Mouse (Mus musculus) CH12.LX (cell line): ENCODE data around the gene Tnfsf12. TPM values are rescaled to one million over a fixed set of nuclear protein-coding genes. Genes with fewer than 3 reads are reported as not detected.

ENCODE experiments used
- DNase-seq: peaks from one replicate; pipeline ENCODE4 v3.0.0-alpha.2; 2013; ENCODE audit errors: extremely low read depth
- H3K27ac ChIP-seq: 2 replicates; pipeline ENCODE4 v1.5.1; 2012; ENCODE audit warnings: low read depth, mild to moderate bottlenecking, control low read depth, moderate library complexity; ENCODE audit not compliant: insufficient read depth
- H3K27me3 ChIP-seq: replicated peaks from 2 replicates; pipeline ENCODE3; 2012; ENCODE audit warnings: inconsistent platforms
- H3K36me3 ChIP-seq, 2 experiments: replicated peaks in 1 of 2; 2 replicates each; pipeline versions ENCODE3 to v1.6.1; 2012; ENCODE audit warnings: inconsistent platforms in 1 of 2, low read length in 1 of 2, mild to moderate bottlenecking in 1 of 2, mixed read lengths in 1 of 2, moderate library complexity in 1 of 2; ENCODE audit not compliant: control insufficient read depth in 1 of 2, insufficient read depth in 1 of 2
- H3K4me1 ChIP-seq, 2 experiments: 2 replicates each; pipeline ENCODE4 v1.6.1; 2012; ENCODE audit warnings: inconsistent platforms in 1 of 2, moderate library complexity in 1 of 2; ENCODE audit not compliant: insufficient read depth in 2 of 2, control insufficient read depth in 1 of 2
- H3K4me2 ChIP-seq: 2 replicates; pipeline ENCODE4 v1.6.1; 2012; ENCODE audit warnings: low read depth, mild to moderate bottlenecking, control low read depth; ENCODE audit not compliant: poor library complexity, insufficient read depth, severe bottlenecking
- H3K4me3 ChIP-seq, 3 experiments: fragments of 150-350 bp in 1 of 3; sonication (generic) in 1 of 3; replicated peaks in 1 of 3; 2 replicates each; pipeline versions ENCODE3 to v1.5.1; 2011 to 2012; ENCODE audit warnings: low read depth in 2 of 3, low read length in 2 of 3, mild to moderate bottlenecking in 2 of 3, moderate library complexity in 2 of 3, control low read depth in 1 of 3, improper control_type of control experiment in 1 of 3, inconsistent platforms in 1 of 3, mixed read lengths in 1 of 3; ENCODE audit not compliant: poor library complexity in 1 of 3
- H3K79me2 ChIP-seq: replicated peaks from 2 replicates; pipeline ENCODE4 v1.6.1; 2012; ENCODE audit warnings: mild to moderate bottlenecking, moderate library complexity; ENCODE audit not compliant: control insufficient read depth, poor library complexity, insufficient read depth, severe bottlenecking; ENCODE audit errors: extremely low read depth
- H3K9ac ChIP-seq: 2 replicates; pipeline ENCODE4 v1.6.1; 2012; ENCODE audit warnings: low read depth, mild to moderate bottlenecking, control low read depth, moderate library complexity; ENCODE audit not compliant: insufficient read depth
- H3K9me3 ChIP-seq: replicated peaks from 2 replicates; pipeline ENCODE3; 2012; ENCODE audit warnings: low read length, inconsistent platforms, mixed read lengths
- CHD2 ChIP-seq: IDR thresholded peaks from 2 replicates; pipeline ENCODE4 v1.6.1; 2011; ENCODE audit warnings: low read length, improper control_type of control experiment
- ELF1 ChIP-seq: IDR thresholded peaks from 2 replicates; pipeline ENCODE4 v1.6.1; 2014; ENCODE audit warnings: low read depth, mild to moderate bottlenecking, inconsistent platforms, low read length, improper control_type of control experiment
- EP300 ChIP-seq: IDR thresholded peaks from 2 replicates; pipeline ENCODE4 v1.6.1; 2011; ENCODE audit warnings: low read length, improper control_type of control experiment
- GABPA ChIP-seq: IDR thresholded peaks from 2 replicates; pipeline ENCODE4 v1.6.1; 2012; ENCODE audit warnings: low read depth, low read length, improper control_type of control experiment, inconsistent platforms; ENCODE audit not compliant: insufficient replicate concordance
- HCFC1 ChIP-seq: IDR thresholded peaks from 2 replicates; pipeline ENCODE4 v1.6.1; 2012; ENCODE audit warnings: low read depth, mild to moderate bottlenecking, inconsistent platforms, low read length, improper control_type of control experiment
- IRF4 ChIP-seq: IDR thresholded peaks from 2 replicates; pipeline ENCODE4 v1.6.1; 2014; ENCODE audit warnings: low read depth, mild to moderate bottlenecking, inconsistent platforms, low read length, improper control_type of control experiment
- JUN ChIP-seq: IDR thresholded peaks from 2 replicates; pipeline ENCODE4 v1.6.1; 2011; ENCODE audit warnings: low read depth, mild to moderate bottlenecking, low read length, improper control_type of control experiment, moderate library complexity; ENCODE audit not compliant: insufficient read depth
- JUND ChIP-seq: conservative IDR thresholded peaks from 2 replicates; pipeline ENCODE4 v1.6.1; 2011; ENCODE audit warnings: low read depth, low read length, improper control_type of control experiment
- KAT2A ChIP-seq: IDR thresholded peaks from 2 replicates; pipeline ENCODE4 v1.6.1; 2012; ENCODE audit warnings: low read length, improper control_type of control experiment, inconsistent platforms; ENCODE audit not compliant: insufficient replicate concordance
- RCOR1 ChIP-seq: conservative IDR thresholded peaks from 2 replicates; pipeline ENCODE4 v1.6.1; 2012; ENCODE audit warnings: low read depth, mild to moderate bottlenecking, inconsistent platforms, low read length, improper control_type of control experiment
- SIN3A ChIP-seq: IDR thresholded peaks from 2 replicates; pipeline ENCODE4 v1.6.1; 2012; ENCODE audit warnings: low read length, improper control_type of control experiment, inconsistent platforms
- TCF12 ChIP-seq: IDR thresholded peaks from 2 replicates; pipeline ENCODE4 v1.6.1; 2014; ENCODE audit warnings: low read depth, mild to moderate bottlenecking, inconsistent platforms, low read length, improper control_type of control experiment
- ZKSCAN1 ChIP-seq: IDR thresholded peaks from 2 replicates; pipeline ENCODE4 v1.6.1; 2012; ENCODE audit warnings: low read depth, inconsistent platforms, low read length, improper control_type of control experiment, borderline replicate concordance
- ZNF384 ChIP-seq: IDR thresholded peaks from 2 replicates; pipeline ENCODE4 v1.6.1; 2012; ENCODE audit warnings: low read depth, low read length, improper control_type of control experiment, inconsistent platforms
- dilution Hi-C: fragments of 300-500 bp; cut with MboI; formaldehyde crosslinking; loops from 2 replicates; pipeline ENCODE4 v1.14.3; 2020; ENCODE audit warnings: low sequenced_read_pairs; ENCODE audit not compliant: extremely low pct_unique_long_range_greater_than_20kb, extremely low pct_ligation_motif_present
- in situ Hi-C: fragments of 300-500 bp; cut with MboI; formaldehyde crosslinking; loops from 3 replicates; pipeline ENCODE4 v1.14.3; 2019; ENCODE audit warnings: low sequenced_read_pairs, low pct_ligation_motif_present, low pct_unique_long_range_greater_than_20kb, mixed read lengths
- polyA plus RNA-seq: library from polyadenylated mRNA; unstranded; fragments of >175 nt; gene quantifications from 2 replicates; pipeline ENCODE4 v1.2.1, GENCODE M21; 2012; ENCODE audit warnings: low read depth; ENCODE audit not compliant: insufficient read length
- total RNA-seq, 2 experiments: library from RNA; depleted of rRNA; stranded (reverse); fragments of 300-350 nt in 1 of 2; fragments of >200 nt in 1 of 2; gene quantifications; 2 replicates each; pipeline ENCODE4 v1.2.3; 2012 to 2014

Tnfsf12 gene
- total and polyA plus RNA-seq, 3 experiments: not detected

GRCm38 (mm10) chr11:69682840-69683533 is 12.7 kb downstream of the Tnfsf12 start (continued):
- TF ChIP-seq TCF12 (no peak), HCFC1 (no peak), ZKSCAN1 (no peak), KAT2A (no peak), JUND (no peak), ZNF384 (no peak), ELF1 (no peak), JUN (no peak), EP300 (no peak), CHD2 (no peak), SIN3A (peak; percentile 45; the same call in 1 of the 2 replicates), GABPA (no peak)

GRCm38 (mm10) chr11:69682209-69682839 is 13.3 kb downstream of the Tnfsf12 start:
- H3K4me3 ChIP-seq: peak overlapping the region; percentile 60 to 85 (median 75)
- H3K79me2 ChIP-seq: peaks cover 35% of the 10 kb centered on the region
- in situ Hi-C loops: loop anchor here (5.0 to 10.0 kb wide), 2 partner anchors 62 to 195 kb away; partner anchors contain the start of gene Tmem95
- H3K9ac ChIP-seq: peak overlapping the region; percentile 53
- H3K4me1 ChIP-seq: peaks cover 4 to 55% of the 10 kb centered on the region in 2 experiments
- H3K4me2 ChIP-seq: peak overlapping the region; percentile 71
- no peaks in the 10 kb centered on the region for H3K9me3 ChIP-seq
- TF ChIP-seq IRF4 (no peak), RCOR1 (0 out of 2 replicates have a peak, but pooled peaks have one; percentile 31)
- TF ChIP-seq, all 38 proteins: peak for 1
- no peaks in the 10 kb centered on the region for H3K27me3 ChIP-seq
- peak overlapping the region; percentile 35; the same call in 1 of the 2 replicates for H3K27ac ChIP-seq
- peaks cover 21 to 27% of the 10 kb centered on the region in 2 experiments for H3K36me3 ChIP-seq
- dilution Hi-C loops: no loop called here
- no peak for DNase-seq
